Mouse (Mus musculus) liver, embryonic 15.5 days (tissue): ENCODE data around the gene Ubxn7. TPM values are rescaled to one million over a fixed set of nuclear protein-coding genes. Genes with fewer than 3 reads are reported as not detected.
"Not testable (repeated sequence)": the region's sequence is repeated elsewhere in the genome, so short reads cannot be mapped to it uniquely, and the experiment has no call there.

Experiments used
- ATAC-seq: fragments of 200-750 bp; cut with Nextera tagmentation; 2 replicates; pipeline ENCODE4 v1.8.0; 2017; ENCODE audit warnings: moderate number of reproducible peaks, mild to moderate bottlenecking, moderate library complexity; ENCODE audit not compliant: insufficient read depth
- H3K27ac ChIP-seq: fragments of 300-500 bp; sonication (generic); replicated peaks from 2 replicates; pipeline ENCODE4 v1.5.1; 2015; ENCODE audit warnings: mild to moderate bottlenecking, inconsistent platforms
- H3K27me3 ChIP-seq: fragments of 300-500 bp; sonication (generic); 2 replicates; pipeline ENCODE4 v1.6.1; 2015; ENCODE audit warnings: mild to moderate bottlenecking, inconsistent platforms
- H3K36me3 ChIP-seq: fragments of 300-500 bp; sonication (generic); replicated peaks from 2 replicates; pipeline ENCODE4 v1.6.1; 2015; ENCODE audit warnings: moderate library complexity, mild to moderate bottlenecking, inconsistent platforms
- H3K4me1 ChIP-seq: fragments of 300-500 bp; sonication (generic); replicated peaks from 2 replicates; pipeline ENCODE4 v1.6.1; 2015; ENCODE audit warnings: inconsistent platforms
- H3K4me2 ChIP-seq: fragments of 300-500 bp; sonication (generic); 2 replicates; pipeline ENCODE4 v1.6.1; 2015; ENCODE audit warnings: moderate library complexity, mild to moderate bottlenecking, inconsistent platforms
- H3K4me3 ChIP-seq: fragments of 300-500 bp; sonication (generic); replicated peaks from 2 replicates; pipeline ENCODE4 v1.5.1; 2015; ENCODE audit warnings: mild to moderate bottlenecking, inconsistent platforms
- H3K9ac ChIP-seq: fragments of 300-500 bp; sonication (generic); 2 replicates; pipeline ENCODE4 v1.6.1; 2015; ENCODE audit warnings: moderate library complexity, mild to moderate bottlenecking, inconsistent platforms
- H3K9me3 ChIP-seq: fragments of 300-500 bp; sonication (generic); replicated peaks from 2 replicates; pipeline ENCODE4 v1.6.1; 2016; ENCODE audit warnings: inconsistent platforms
- WGBS: fragments of 180-500 bp; shearing (Covaris S2); methylation state at CpG from one replicate; pipeline ENCODE4 v1.1.7; 2015; ENCODE audit warnings: mixed read lengths; ENCODE audit not compliant: insufficient replicate concordance; 5-methylcytosine and 5-hydroxymethylcytosine counted together
- polyA plus RNA-seq: library from polyadenylated mRNA; unstranded; fragments of >200 nt; fragmentation: Nextera tagmentation; extraction: Ambion mirVana; gene quantifications from 2 replicates; pipeline ENCODE4 v1.2.1, GENCODE M21; 2015

Gene Ubxn7
- polyA plus RNA-seq, result 7.3 and 9.3 TPM in 2 replicates

- Histone ChIP-seq H3K4me3 (peak within 1 kb of the TSS; percentile 93), H3K36me3 (no peaks in the 10 kb centered on the region), H3K27me3 (no peaks in the 10 kb centered on the region), H3K4me2 (peak within 1 kb of the TSS; percentile 74), H3K27ac (peak within 1 kb of the TSS; percentile 95), H3K4me1 (peaks cover 35% of the 10 kb centered on the region), H3K9ac (peak within 1 kb of the TSS; percentile 95), H3K9me3 (no peaks in the 10 kb centered on the region)
- WGBS, result under 1% methylated on average over 52 of the region's 52 CpGs
- ATAC-seq, result peak; percentile 95
Observed at GRCm38 (mm10) chr16:32332040-32332555, at the start of gene Ubxn7. Ubxn7 (plus strand) TSS chr16:32332257.

DNA sequence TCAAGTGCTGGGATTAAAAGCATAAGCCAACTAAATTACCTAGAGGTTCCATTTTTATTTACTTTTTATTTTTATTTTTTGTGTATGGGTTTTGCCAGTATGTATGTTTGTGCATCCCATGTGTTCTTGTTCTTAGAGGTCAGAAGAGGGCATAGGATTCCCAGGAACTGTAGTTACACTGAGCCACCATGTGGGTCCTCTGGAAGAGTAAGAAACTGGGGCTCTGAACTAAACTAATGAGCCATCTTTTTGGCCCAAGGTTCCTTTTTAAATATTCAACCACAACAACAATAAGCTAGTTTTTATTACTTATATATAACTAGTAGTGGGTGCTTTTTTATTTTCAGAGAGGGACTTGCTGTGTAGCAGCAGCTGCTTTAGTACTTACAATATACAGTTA is 49.4 kb upstream of the Ubxn7 start:
- no peak overlapping the region for H3K27ac ChIP-seq
- no peak for ATAC-seq
- H3K4me1 ChIP-seq, result peaks cover 38% of the 10 kb centered on the region
- no peaks in the 10 kb centered on the region for H3K27me3 ChIP-seq
- H3K4me2 ChIP-seq, result no peak overlapping the region
- no peak overlapping the region for H3K4me3 ChIP-seq
- peaks cover 67% of the 10 kb centered on the region for H3K36me3 ChIP-seq
- no peak overlapping the region for H3K9ac ChIP-seq
- H3K9me3 ChIP-seq, result peaks cover 4% of the 10 kb centered on the region; the same call in 1 of the 2 replicates

DNA sequence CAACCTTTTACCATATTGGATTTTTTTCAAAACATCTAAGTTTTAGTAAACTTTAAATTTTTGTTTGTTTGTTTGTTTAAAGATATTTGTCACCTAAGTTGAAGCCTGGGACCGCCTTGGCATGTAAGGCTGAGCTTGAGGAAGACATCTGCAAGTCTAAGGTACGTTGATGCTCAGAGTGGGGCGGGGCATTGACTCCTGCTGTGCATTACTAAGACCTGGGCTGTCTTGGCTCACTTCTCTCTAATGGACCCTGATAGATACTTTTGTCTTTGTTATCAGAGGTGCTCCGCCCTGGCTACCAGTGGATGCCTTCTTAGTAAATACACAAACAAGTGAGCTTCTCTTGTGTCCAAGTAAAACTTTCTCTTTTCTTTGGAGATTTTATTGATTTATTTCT is 40.2 kb upstream of the Ubxn7 start:
- Histone ChIP-seq H3K36me3 (peaks cover 62% of the 10 kb centered on the region), H3K27ac (no peak overlapping the region), H3K4me2 (no peak overlapping the region), H3K9ac (no peak overlapping the region), H3K4me3 (no peak overlapping the region), H3K9me3 (no peaks in the 10 kb centered on the region), H3K27me3 (no peaks in the 10 kb centered on the region), H3K4me1 (no peaks in the 10 kb centered on the region)
- 83% methylated on average over 4 of the region's 4 CpGs for WGBS
- ATAC-seq, result no peak

- H3K4me1 ChIP-seq, ATAC-seq, H3K4me3 ChIP-seq, H3K9me3 ChIP-seq, H3K9ac ChIP-seq, H3K4me2 ChIP-seq, H3K27ac ChIP-seq, H3K27me3 ChIP-seq: not testable (repeated sequence)
- peaks cover 65% of the 10 kb centered on the region for H3K36me3 ChIP-seq
- 88% methylated on average over 4 of the region's 4 CpGs for WGBS
Observed at GRCm38 (mm10) chr16:32299617-32300016, 32.4 kb upstream of the Ubxn7 start.

GRCm38 (mm10) chr16:32303046-32303445 is 29.0 kb upstream of the Ubxn7 start:
- ATAC-seq, result no peak
- 80% methylated on average over 1 of the region's 1 CpGs for WGBS

GRCm38 (mm10) chr16:32303886-32304285 is 28.2 kb upstream of the Ubxn7 start:
- Histone ChIP-seq H3K9me3 (no peaks in the 10 kb centered on the region), H3K36me3 (peaks cover 31% of the 10 kb centered on the region), H3K27me3 (no peaks in the 10 kb centered on the region), H3K27ac (no peak overlapping the region), H3K4me1 (0 out of 2 replicates have a peak, but pooled peaks cover 5% of the 10 kb centered on the region), H3K4me3 (no peak overlapping the region), H3K9ac (no peak overlapping the region), H3K4me2 (no peak overlapping the region)
- WGBS, result 85% methylated on average over 7 of the region's 7 CpGs
- ATAC-seq, result no peak

More at GRCm38 (mm10) chr16:32303046-32303445, 29.0 kb upstream of the Ubxn7 start:
- Histone ChIP-seq H3K9me3 (no peaks in the 10 kb centered on the region), H3K9ac (no peak overlapping the region), H3K4me1 (0 out of 2 replicates have a peak, but pooled peaks cover 5% of the 10 kb centered on the region), H3K27me3 (no peaks in the 10 kb centered on the region), H3K36me3 (peaks cover 39% of the 10 kb centered on the region), H3K27ac (no peak overlapping the region), H3K4me3 (no peak overlapping the region), H3K4me2 (no peak overlapping the region)

DNA sequence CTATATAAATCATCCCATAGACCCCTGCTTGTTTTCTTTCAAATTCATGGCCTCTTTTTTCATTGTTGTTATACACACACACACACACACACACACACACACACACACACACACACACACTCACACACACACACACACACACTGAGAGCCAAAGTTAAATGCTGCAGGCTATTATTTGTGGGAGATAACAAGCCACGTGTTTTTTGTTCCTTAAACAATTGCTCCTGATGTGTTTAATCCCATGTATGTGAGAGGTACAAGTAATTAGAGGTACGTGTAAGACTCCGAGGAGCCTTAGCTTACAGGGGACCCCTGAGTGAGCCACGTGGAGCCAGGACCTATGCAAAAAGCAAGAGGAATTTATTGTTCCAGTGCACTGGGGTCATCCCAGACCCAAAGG is 20.1 kb upstream of the Ubxn7 start:
- Histone ChIP-seq H3K4me1 (no peaks in the 10 kb centered on the region), H3K36me3 (no peaks in the 10 kb centered on the region), H3K27me3 (no peaks in the 10 kb centered on the region), H3K4me2 (no peak overlapping the region), H3K27ac (no peak overlapping the region), H3K9ac (no peak overlapping the region), H3K4me3 (no peak overlapping the region), H3K9me3 (no peaks in the 10 kb centered on the region)
- 67% methylated on average over 4 of the region's 4 CpGs for WGBS
- no peak for ATAC-seq

- H3K9me3 ChIP-seq, result no peaks in the 10 kb centered on the region
- H3K36me3 ChIP-seq, result no peaks in the 10 kb centered on the region
- no peak overlapping the region for H3K4me2 ChIP-seq
- ATAC-seq, result no peak
- no peak overlapping the region for H3K4me3 ChIP-seq
- no peaks in the 10 kb centered on the region for H3K4me1 ChIP-seq
- no peak overlapping the region for H3K27ac ChIP-seq
- H3K27me3 ChIP-seq, result no peaks in the 10 kb centered on the region
- WGBS, result 52% methylated on average over 5 of the region's 5 CpGs
- no peak overlapping the region for H3K9ac ChIP-seq
Observed at GRCm38 (mm10) chr16:32312386-32312785, 19.7 kb upstream of the Ubxn7 start.

- no peaks in the 10 kb centered on the region for H3K4me1 ChIP-seq
- H3K9me3 ChIP-seq, result no peaks in the 10 kb centered on the region
- no peaks in the 10 kb centered on the region for H3K36me3 ChIP-seq
- H3K27me3 ChIP-seq, result no peaks in the 10 kb centered on the region
- no peak overlapping the region for H3K27ac ChIP-seq
- no peak overlapping the region for H3K4me2 ChIP-seq
- 63% methylated on average over 4 of the region's 4 CpGs for WGBS
- H3K4me3 ChIP-seq, result no peak overlapping the region
- no peak overlapping the region for H3K9ac ChIP-seq
- ATAC-seq, result no peak
Observed at GRCm38 (mm10) chr16:32312859-32313258, 19.2 kb upstream of the Ubxn7 start.

DNA sequence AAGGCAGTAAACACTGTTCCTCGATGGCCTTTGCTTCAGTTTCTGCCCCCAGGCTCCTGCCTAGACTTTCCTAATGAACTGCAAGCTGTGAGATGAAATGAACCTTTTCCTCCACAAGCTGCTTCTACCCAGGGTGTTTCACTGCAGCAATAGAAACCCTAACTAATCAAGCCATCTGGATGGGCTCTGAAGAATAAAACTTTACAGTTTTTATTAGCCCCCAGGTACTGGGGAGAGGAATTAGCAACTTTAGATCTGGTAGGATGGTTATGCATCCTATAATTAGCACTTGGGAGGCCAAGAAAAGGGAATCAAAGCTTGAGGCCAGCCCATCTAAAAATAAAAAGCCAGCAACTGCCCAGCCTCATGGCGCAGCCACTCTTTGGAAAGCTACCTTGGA is 15.5 kb upstream of the Ubxn7 start:
- no peak overlapping the region for H3K4me3 ChIP-seq
- no peak overlapping the region for H3K9ac ChIP-seq
- no peaks in the 10 kb centered on the region for H3K9me3 ChIP-seq
- H3K36me3 ChIP-seq, result no peaks in the 10 kb centered on the region
- WGBS, result 64% methylated on average over 2 of the region's 2 CpGs
- no peaks in the 10 kb centered on the region for H3K4me1 ChIP-seq
- no peak overlapping the region for H3K27ac ChIP-seq
- H3K4me2 ChIP-seq, result no peak overlapping the region
- no peak for ATAC-seq
- no peaks in the 10 kb centered on the region for H3K27me3 ChIP-seq

DNA sequence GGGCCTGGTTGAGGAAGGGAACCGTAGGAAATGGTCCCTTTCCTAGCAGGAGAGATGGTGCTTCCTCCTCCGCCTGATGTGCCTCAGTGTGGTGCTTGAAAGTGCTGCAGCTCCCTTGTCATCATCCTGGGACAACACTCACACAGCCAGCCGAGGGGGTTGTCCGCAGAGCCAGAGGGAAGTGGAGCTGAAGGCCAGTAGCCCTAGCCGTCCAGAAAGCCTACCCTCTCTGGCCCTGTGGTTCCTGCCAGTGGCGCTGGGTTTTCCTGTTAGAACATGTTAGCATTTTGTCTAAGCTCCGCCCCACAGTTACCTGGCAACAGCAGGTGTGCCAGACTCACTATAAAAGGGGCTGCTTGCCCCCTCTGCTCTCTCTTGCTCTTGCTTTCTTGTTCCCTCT is 8.1 kb upstream of the Ubxn7 start:
- no peak for ATAC-seq
- Histone ChIP-seq H3K36me3 (no peaks in the 10 kb centered on the region), H3K4me3 (no peak overlapping the region), H3K27ac (no peak overlapping the region), H3K4me2 (0 out of 2 replicates have a peak overlapping the region, but pooled peaks have one; percentile 2), H3K9me3 (no peaks in the 10 kb centered on the region), H3K4me1 (peaks cover 7% of the 10 kb centered on the region; the same call in 1 of the 2 replicates), H3K27me3 (no peaks in the 10 kb centered on the region), H3K9ac (no peak overlapping the region)
- 21% methylated on average over 7 of the region's 7 CpGs for WGBS
